Mouse (Mus musculus) heart, embryonic 16.5 days (tissue): ENCODE results near the gene Gm20869. TPM values are rescaled to one million over a fixed set of nuclear protein-coding genes. Genes with fewer than 3 reads are reported as not detected.
"Not testable (repeated sequence)": the region's sequence is repeated elsewhere in the genome, so short reads cannot be mapped to it uniquely, and the experiment has no call there.

Experiments
- ATAC-seq: fragments of 200-750 bp; cut with Nextera tagmentation; replicated peaks from 2 replicates; pipeline ENCODE4 v1.8.0; 2017; ENCODE audit warnings: moderate number of reproducible peaks; ENCODE audit not compliant: insufficient read depth, low FRiP score; ENCODE audit errors: extremely low read depth
- H3K27ac ChIP-seq: fragments of 300-500 bp; sonication (generic); 2 replicates; pipeline ENCODE4 v1.5.1; 2014; ENCODE audit warnings: mild to moderate bottlenecking, low read length, control low read depth, moderate library complexity
- H3K27me3 ChIP-seq: fragments of 300-500 bp; sonication (generic); 2 replicates; pipeline ENCODE4 v1.6.1; 2014; ENCODE audit warnings: low read length, mixed read lengths; ENCODE audit not compliant: control insufficient read depth, insufficient read depth
- H3K36me3 ChIP-seq: fragments of 300-500 bp; sonication (generic); 2 replicates; pipeline ENCODE4 v1.6.1; 2014; ENCODE audit not compliant: control insufficient read depth, insufficient read depth
- H3K4me1 ChIP-seq: fragments of 300-500 bp; sonication (generic); 2 replicates; pipeline ENCODE4 v1.6.1; 2014; ENCODE audit warnings: low read length, mixed read lengths; ENCODE audit not compliant: control insufficient read depth, insufficient read depth
- H3K4me2 ChIP-seq: fragments of 300-500 bp; sonication (generic); 2 replicates; pipeline ENCODE4 v1.6.1; 2014; ENCODE audit warnings: low read depth, mild to moderate bottlenecking, control low read depth, low read length
- H3K4me3 ChIP-seq: fragments of 300-500 bp; sonication (generic); 2 replicates; pipeline ENCODE4 v1.5.1; 2014; ENCODE audit warnings: mild to moderate bottlenecking, control low read depth, low read length
- H3K9ac ChIP-seq: fragments of 300-500 bp; sonication (generic); 2 replicates; pipeline ENCODE4 v1.6.1; 2014; ENCODE audit warnings: low read length, control low read depth
- H3K9me3 ChIP-seq: fragments of 300-500 bp; sonication (generic); replicated peaks from 2 replicates; pipeline ENCODE4 v1.6.1; 2016; ENCODE audit warnings: low read length; ENCODE audit not compliant: control insufficient read depth
- WGBS: fragments of 180-500 bp; shearing (Covaris S2); extraction: QIAGEN DNeasy Blood & Tissue Kit; methylation state at CpG from one replicate; pipeline ENCODE4 v1.1.7; 2014; 5-methylcytosine and 5-hydroxymethylcytosine counted together
- polyA plus RNA-seq: library from polyadenylated mRNA; unstranded; fragments of >200 nt; fragmentation: Nextera tagmentation; extraction: Ambion mirVana; gene quantifications from 2 replicates; pipeline ENCODE4 v1.2.1, GENCODE M21; 2015

The Gm20869 gene
- polyA plus RNA-seq: not detected in 2 replicates

- H3K27ac ChIP-seq, H3K4me2 ChIP-seq, H3K4me1 ChIP-seq, H3K9ac ChIP-seq, H3K36me3 ChIP-seq, H3K27me3 ChIP-seq, H3K4me3 ChIP-seq, H3K9me3 ChIP-seq, ATAC-seq: not testable (repeated sequence)
- no CpG with 5 or more reads among the region's 6 CpGs for WGBS
Observed at GRCm38 (mm10) chrY:71469149-71469548, at the start of gene Gm20869. Gene Gm20869 (plus strand): TSS chrY:71469449.

Other genes starting within 250 kb of the Gm20869 start
- gene Gm20870, start 222.6 kb downstream of the Gm20869 start, polyA plus RNA-seq: not detected in 2 replicates